Mouse (Mus musculus) CH12.LX (cell line): ENCODE data around the gene Gpr143. TPM values are rescaled to one million over a fixed set of nuclear protein-coding genes. Genes with fewer than 3 reads are reported as not detected.

Source experiments
- DNase-seq: peaks from one replicate; pipeline ENCODE4 v3.0.0-alpha.2; 2013; ENCODE audit errors: extremely low read depth
- H3K27ac ChIP-seq: 2 replicates; pipeline ENCODE4 v1.5.1; 2012; ENCODE audit warnings: low read depth, mild to moderate bottlenecking, control low read depth, moderate library complexity; ENCODE audit not compliant: insufficient read depth
- H3K27me3 ChIP-seq: replicated peaks from 2 replicates; pipeline ENCODE3; 2012; ENCODE audit warnings: inconsistent platforms
- H3K36me3 ChIP-seq, 2 experiments: replicated peaks in 1 of 2; 2 replicates each; pipeline versions ENCODE3 to v1.6.1; 2012; ENCODE audit warnings: inconsistent platforms in 1 of 2, low read length in 1 of 2, mild to moderate bottlenecking in 1 of 2, mixed read lengths in 1 of 2, moderate library complexity in 1 of 2; ENCODE audit not compliant: control insufficient read depth in 1 of 2, insufficient read depth in 1 of 2
- H3K4me1 ChIP-seq, 2 experiments: 2 replicates each; pipeline ENCODE4 v1.6.1; 2012; ENCODE audit warnings: inconsistent platforms in 1 of 2, moderate library complexity in 1 of 2; ENCODE audit not compliant: insufficient read depth in 2 of 2, control insufficient read depth in 1 of 2
- H3K4me2 ChIP-seq: 2 replicates; pipeline ENCODE4 v1.6.1; 2012; ENCODE audit warnings: low read depth, mild to moderate bottlenecking, control low read depth; ENCODE audit not compliant: poor library complexity, insufficient read depth, severe bottlenecking
- H3K4me3 ChIP-seq, 3 experiments: fragments of 150-350 bp in 1 of 3; sonication (generic) in 1 of 3; replicated peaks in 1 of 3; 2 replicates each; pipeline versions ENCODE3 to v1.5.1; 2011 to 2012; ENCODE audit warnings: low read depth in 2 of 3, low read length in 2 of 3, mild to moderate bottlenecking in 2 of 3, moderate library complexity in 2 of 3, control low read depth in 1 of 3, improper control_type of control experiment in 1 of 3, inconsistent platforms in 1 of 3, mixed read lengths in 1 of 3; ENCODE audit not compliant: poor library complexity in 1 of 3
- H3K79me2 ChIP-seq: replicated peaks from 2 replicates; pipeline ENCODE4 v1.6.1; 2012; ENCODE audit warnings: mild to moderate bottlenecking, moderate library complexity; ENCODE audit not compliant: control insufficient read depth, poor library complexity, insufficient read depth, severe bottlenecking; ENCODE audit errors: extremely low read depth
- H3K9ac ChIP-seq: 2 replicates; pipeline ENCODE4 v1.6.1; 2012; ENCODE audit warnings: low read depth, mild to moderate bottlenecking, control low read depth, moderate library complexity; ENCODE audit not compliant: insufficient read depth
- H3K9me3 ChIP-seq: replicated peaks from 2 replicates; pipeline ENCODE3; 2012; ENCODE audit warnings: low read length, inconsistent platforms, mixed read lengths
- BHLHE40 ChIP-seq: IDR thresholded peaks from 2 replicates; pipeline ENCODE4 v1.6.1; 2011; ENCODE audit warnings: mild to moderate bottlenecking, low read depth, low read length, improper control_type of control experiment
- ELF1 ChIP-seq: IDR thresholded peaks from 2 replicates; pipeline ENCODE4 v1.6.1; 2014; ENCODE audit warnings: low read depth, mild to moderate bottlenecking, inconsistent platforms, low read length, improper control_type of control experiment
- ETS1 ChIP-seq: conservative IDR thresholded peaks from 2 replicates; pipeline ENCODE4 v1.6.1; 2012; ENCODE audit warnings: low read depth, mild to moderate bottlenecking, inconsistent platforms, low read length, improper control_type of control experiment, moderate library complexity
- GABPA ChIP-seq: IDR thresholded peaks from 2 replicates; pipeline ENCODE4 v1.6.1; 2012; ENCODE audit warnings: low read depth, low read length, improper control_type of control experiment, inconsistent platforms; ENCODE audit not compliant: insufficient replicate concordance
- IRF4 ChIP-seq: IDR thresholded peaks from 2 replicates; pipeline ENCODE4 v1.6.1; 2014; ENCODE audit warnings: low read depth, mild to moderate bottlenecking, inconsistent platforms, low read length, improper control_type of control experiment
- MEF2A ChIP-seq: IDR thresholded peaks from 2 replicates; pipeline ENCODE4 v1.6.1; 2014; ENCODE audit warnings: low read depth, mild to moderate bottlenecking, inconsistent platforms, low read length, improper control_type of control experiment, borderline replicate concordance
- MXI1 ChIP-seq: IDR thresholded peaks from 2 replicates; pipeline ENCODE4 v1.6.1; 2011; ENCODE audit warnings: mild to moderate bottlenecking, low read depth, low read length, improper control_type of control experiment
- NRF1 ChIP-seq: IDR thresholded peaks from 2 replicates; pipeline ENCODE4 v1.6.1; 2014; ENCODE audit warnings: low read depth, mild to moderate bottlenecking, inconsistent platforms, low read length, improper control_type of control experiment, moderate library complexity
- POLR2A ChIP-seq: IDR thresholded peaks from 2 replicates; pipeline ENCODE4 v1.6.1; 2011; ENCODE audit warnings: low read depth, mild to moderate bottlenecking, improper control_type of control experiment, low read length
- SIN3A ChIP-seq: IDR thresholded peaks from 2 replicates; pipeline ENCODE4 v1.6.1; 2012; ENCODE audit warnings: low read length, improper control_type of control experiment, inconsistent platforms
- TBP ChIP-seq: conservative IDR thresholded peaks from 2 replicates; pipeline ENCODE4 v1.6.1; 2011; ENCODE audit warnings: low read depth, low read length, improper control_type of control experiment
- TCF12 ChIP-seq: IDR thresholded peaks from 2 replicates; pipeline ENCODE4 v1.6.1; 2014; ENCODE audit warnings: low read depth, mild to moderate bottlenecking, inconsistent platforms, low read length, improper control_type of control experiment
- USF1 ChIP-seq: IDR thresholded peaks from 2 replicates; pipeline ENCODE4 v1.6.1; 2014; ENCODE audit warnings: low read depth, mild to moderate bottlenecking, inconsistent platforms, low read length, improper control_type of control experiment
- USF2 ChIP-seq: conservative IDR thresholded peaks from 2 replicates; pipeline ENCODE4 v1.6.1; 2011; ENCODE audit warnings: low read depth, low read length, improper control_type of control experiment
- ZC3H11A ChIP-seq: IDR thresholded peaks from 2 replicates; pipeline ENCODE4 v1.6.1; 2012; ENCODE audit warnings: low read depth, mild to moderate bottlenecking, inconsistent platforms, low read length, improper control_type of control experiment
- ZMIZ1 ChIP-seq: IDR thresholded peaks from 2 replicates; pipeline ENCODE4 v1.6.1; 2012; ENCODE audit warnings: low read depth, mild to moderate bottlenecking, inconsistent platforms, low read length, improper control_type of control experiment
- dilution Hi-C: fragments of 300-500 bp; cut with MboI; formaldehyde crosslinking; loops from 2 replicates; pipeline ENCODE4 v1.14.3; 2020; ENCODE audit warnings: low sequenced_read_pairs; ENCODE audit not compliant: extremely low pct_unique_long_range_greater_than_20kb, extremely low pct_ligation_motif_present
- in situ Hi-C: fragments of 300-500 bp; cut with MboI; formaldehyde crosslinking; loops from 3 replicates; pipeline ENCODE4 v1.14.3; 2019; ENCODE audit warnings: low sequenced_read_pairs, low pct_ligation_motif_present, low pct_unique_long_range_greater_than_20kb, mixed read lengths
- polyA plus RNA-seq: library from polyadenylated mRNA; unstranded; fragments of >175 nt; gene quantifications from 2 replicates; pipeline ENCODE4 v1.2.1, GENCODE M21; 2012; ENCODE audit warnings: low read depth; ENCODE audit not compliant: insufficient read length
- total RNA-seq, 2 experiments: library from RNA; depleted of rRNA; stranded (reverse); fragments of 300-350 nt in 1 of 2; fragments of >200 nt in 1 of 2; gene quantifications; 2 replicates each; pipeline ENCODE4 v1.2.3; 2012 to 2014

The Gpr143 gene
- total RNA-seq (2012; rRNA removed) = not detected in 2 replicates
- total RNA-seq (2014; rRNA removed) = not detected in 2 replicates
- polyA plus RNA-seq = not detected in 2 replicates

DNA sequence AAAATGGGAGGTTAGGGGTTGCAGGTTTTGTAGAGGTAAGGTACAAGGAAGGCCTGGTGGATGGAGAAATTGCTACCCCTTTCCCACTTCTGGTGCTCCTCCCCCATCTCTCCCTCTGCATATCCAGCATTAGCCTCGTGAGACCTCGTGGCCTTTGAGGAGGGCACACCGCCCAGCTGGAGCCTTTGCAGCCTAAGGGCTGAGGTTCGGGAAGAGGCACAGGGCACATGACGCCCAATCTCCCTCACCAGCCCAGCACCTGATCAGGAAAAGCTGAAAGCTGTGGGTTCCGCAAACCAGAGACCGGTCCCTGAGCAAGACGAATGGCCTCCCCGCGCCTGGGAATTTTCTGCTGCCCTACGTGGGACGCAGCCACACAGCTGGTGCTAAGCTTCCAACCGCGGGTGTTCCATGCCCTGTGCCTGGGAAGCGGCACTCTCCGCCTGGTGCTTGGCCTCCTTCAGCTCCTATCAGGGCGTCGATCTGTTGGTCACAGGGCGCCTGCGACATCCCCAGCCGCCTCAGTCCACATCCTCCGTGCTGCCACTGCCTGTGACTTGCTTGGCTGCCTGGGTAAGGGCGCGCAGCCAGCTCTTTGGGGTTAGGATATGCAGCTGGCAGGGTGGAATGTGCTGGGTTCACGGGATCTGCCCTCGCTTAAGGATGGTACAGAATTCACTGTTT, at the start of gene Gpr143:
Gene Gpr143 (plus strand): TSS at position 202 of the 684 bp plus-strand sequence.
- Histone ChIP-seq H3K27me3 (no peaks in the 10 kb centered on the region), H3K4me1 (no peaks in the 10 kb centered on the region), H3K9me3 (no peaks in the 10 kb centered on the region), H3K36me3 (no peaks in the 10 kb centered on the region), H3K9ac (no peak within 1 kb of the TSS), H3K79me2 (no peaks in the 10 kb centered on the region), H3K4me2 (no peak within 1 kb of the TSS), H3K4me3 (no peak within 1 kb of the TSS), H3K27ac (no peak within 1 kb of the TSS)
- no peak for TF ChIP-seq SIN3A
- TF ChIP-seq USF2 = no peak
- no peak for TF ChIP-seq ELF1
- no peak for TF ChIP-seq ZMIZ1
- no peak for TF ChIP-seq GABPA
- TF ChIP-seq USF1 = no peak
- TF ChIP-seq ETS1 = no peak
- TF ChIP-seq MEF2A = no peak
- TF ChIP-seq MXI1 = no peak
- no peak for TF ChIP-seq BHLHE40
- no peak for TF ChIP-seq NRF1
- TF ChIP-seq TCF12 = no peak
- TF ChIP-seq POLR2A = no peak
- no peak for TF ChIP-seq ZC3H11A
- no peak for TF ChIP-seq IRF4
- dilution Hi-C loops (no loop called here), in situ Hi-C loops (no loop called here)
- DNase-seq = no peak

DNA sequence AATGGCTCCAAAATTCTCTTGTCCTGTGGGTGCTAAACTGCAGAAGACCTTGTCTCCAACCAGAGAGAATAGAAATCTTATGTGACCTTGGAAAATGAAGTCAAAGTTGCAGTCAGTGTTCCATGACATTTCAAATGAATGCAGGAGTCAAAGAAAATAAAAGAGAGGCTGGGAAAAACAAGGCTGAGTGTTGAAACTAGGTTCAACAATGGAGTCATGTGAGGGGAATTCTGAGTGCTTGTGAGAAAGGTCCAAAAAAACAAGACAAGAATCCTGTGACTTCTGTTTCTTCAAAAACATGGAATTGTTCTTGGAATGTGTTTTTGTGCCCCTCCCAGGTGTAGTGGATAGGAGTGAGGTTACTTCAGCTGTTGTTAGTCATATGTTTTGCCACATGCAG, 46.4 kb upstream of the Gpr143 start:
- Histone ChIP-seq H3K36me3 (no peaks in the 10 kb centered on the region), H3K79me2 (no peaks in the 10 kb centered on the region), H3K9ac (no peak overlapping the region), H3K27ac (no peak overlapping the region), H3K4me2 (no peak overlapping the region), H3K4me3 (no peak overlapping the region), H3K9me3 (no peaks in the 10 kb centered on the region), H3K27me3 (no peaks in the 10 kb centered on the region), H3K4me1 (no peaks in the 10 kb centered on the region)
- dilution Hi-C loops (no loop called here), in situ Hi-C loops (no loop called here)
- no peak for DNase-seq
- no peak for TF ChIP-seq ETS1
- TF ChIP-seq TBP = no peak
- TF ChIP-seq USF1 = no peak
- TF ChIP-seq IRF4 = no peak
- no peak for TF ChIP-seq USF2
